Mouse (Mus musculus) cerebellum, postnatal 10 days (tissue): ENCODE data around the gene Gtpbp1.
A peak's percentile ranks its signal among the peaks of the same experiment; 100 is the strongest.

ENCODE experiments used
- DNase-seq, 2 experiments: peaks; one replicate each; pipeline ENCODE4 v3.0.0; 2021; ENCODE audit warnings: mixed read lengths in 2 of 2

Gtpbp1 gene

GRCm38 (mm10) chr15:79727840-79728239 lies 37.2 kb downstream of the Gtpbp1 start:
- DNase-seq, result no peak

GRCm38 (mm10) chr15:79728311-79728710 lies 37.7 kb downstream of the Gtpbp1 start:
- peak; percentile 88 to 90 for DNase-seq

- no peak for DNase-seq
These were observed 38.2 kb downstream of the Gtpbp1 start for GRCm38 (mm10) chr15:79728731-79729388.

- DNase-seq, result no peak
These were observed 40.9 kb downstream of the Gtpbp1 start for GRCm38 (mm10) chr15:79731554-79731953.

GRCm38 (mm10) chr15:79733192-79733591 lies 42.5 kb downstream of the Gtpbp1 start:
- no peak for DNase-seq

- no peak for DNase-seq
These were observed 43.0 kb downstream of the Gtpbp1 start for GRCm38 (mm10) chr15:79733640-79734039.

- no peak for DNase-seq
These were observed 43.7 kb downstream of the Gtpbp1 start for GRCm38 (mm10) chr15:79734311-79734710.

- no peak for DNase-seq
These were observed 50.1 kb downstream of the Gtpbp1 start for GRCm38 (mm10) chr15:79740739-79741138.

GRCm38 (mm10) chr15:79741173-79741858 lies 50.7 kb downstream of the Gtpbp1 start:
- peak; percentile 82 to 85 for DNase-seq

GRCm38 (mm10) chr15:79741921-79742705 lies 51.5 kb downstream of the Gtpbp1 start, which contains the start of gene Sun2:
Gene Sun2 (minus strand): TSS chr15:79742536.
- peak; percentile 98 for DNase-seq

GRCm38 (mm10) chr15:79742706-79743023 lies 52.0 kb downstream of the Gtpbp1 start:
- no peak for DNase-seq

GRCm38 (mm10) chr15:79744001-79744400 lies 53.4 kb downstream of the Gtpbp1 start:
- no peak for DNase-seq

- no peak for DNase-seq
These were observed 54.1 kb downstream of the Gtpbp1 start for GRCm38 (mm10) chr15:79744742-79745141.

GRCm38 (mm10) chr15:79745312-79745711 lies 54.7 kb downstream of the Gtpbp1 start:
- no peak for DNase-seq

GRCm38 (mm10) chr15:79745883-79746282 lies 55.2 kb downstream of the Gtpbp1 start:
- no peak for DNase-seq

- DNase-seq, result peak; percentile 62 to 70
These were observed 57.4 kb downstream of the Gtpbp1 start for GRCm38 (mm10) chr15:79747998-79748397.

GRCm38 (mm10) chr15:79749162-79749561 lies 58.5 kb downstream of the Gtpbp1 start:
- no peak for DNase-seq

GRCm38 (mm10) chr15:79750266-79750665 lies 59.6 kb downstream of the Gtpbp1 start:
- peak in 1 of 2 experiments; percentile 52 for DNase-seq

GRCm38 (mm10) chr15:79751772-79752171 lies 61.1 kb downstream of the Gtpbp1 start:
- DNase-seq, result no peak

GRCm38 (mm10) chr15:79752742-79753419 lies 62.2 kb downstream of the Gtpbp1 start:
- DNase-seq, result peak; percentile 89 to 91

- DNase-seq, result no peak
These were observed 62.7 kb downstream of the Gtpbp1 start for GRCm38 (mm10) chr15:79753420-79753752.

- DNase-seq, result no peak
These were observed 63.2 kb downstream of the Gtpbp1 start for GRCm38 (mm10) chr15:79753873-79754272.

- no peak for DNase-seq
These were observed 64.5 kb downstream of the Gtpbp1 start for GRCm38 (mm10) chr15:79755176-79755575.
